Mouse (Mus musculus): ENCODE results near the gene Adamts17. TPM values are rescaled to one million over a fixed set of nuclear protein-coding genes. Genes with fewer than 3 reads are reported as not detected.
A peak's percentile ranks its signal among the peaks of the same experiment; 100 is the strongest.

Adamts17 gene
- polyA plus RNA-seq, 1 experiment: 4.5 TPM

- no peak for DNase-seq (ENCODE audit: low read depth)
- TF ChIP-seq POLR2A (IDR thresholded peaks at IDR 0.05; ENCODE audit: borderline replicate concordance, extremely low read depth, insufficient read depth, insufficient read length, poor library complexity, severe bottlenecking) (no peak), CTCF (IDR thresholded peaks at IDR 0.05; ENCODE audit: borderline replicate concordance, extremely low read depth, insufficient read depth, insufficient read length) (no peak)
Observed at GRCm38 (mm10) chr7:66891431-66891830, 51.9 kb downstream of the Adamts17 start.

- TF ChIP-seq POLR2A (IDR thresholded peaks at IDR 0.05; ENCODE audit: borderline replicate concordance, extremely low read depth, insufficient read depth, insufficient read length, poor library complexity, severe bottlenecking) (no peak), CTCF (IDR thresholded peaks at IDR 0.05; ENCODE audit: borderline replicate concordance, extremely low read depth, insufficient read depth, insufficient read length) (no peak)
- no peak for DNase-seq (ENCODE audit: low read depth)
Observed at GRCm38 (mm10) chr7:66892096-66892495, 52.6 kb downstream of the Adamts17 start.

DNA sequence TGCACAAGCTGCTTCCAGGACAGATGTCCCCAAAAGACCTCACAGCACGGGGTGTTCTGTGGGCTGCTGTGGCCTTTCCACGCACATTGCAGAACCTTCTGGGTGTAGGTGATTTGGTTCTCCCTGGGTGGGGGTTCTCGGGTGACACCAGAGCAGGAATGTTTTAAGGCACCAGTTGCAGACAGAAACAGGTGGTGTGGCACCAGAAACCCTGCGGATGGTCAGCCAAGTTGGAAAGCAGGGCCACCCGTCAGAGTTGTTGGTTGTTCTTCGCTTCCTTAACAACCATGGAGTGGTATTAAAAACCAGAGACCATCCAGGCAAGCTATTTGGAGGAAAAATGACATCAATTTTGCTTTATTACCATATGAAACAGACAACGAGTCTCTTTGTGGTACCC, 62.8 kb downstream of the Adamts17 start:
- TF ChIP-seq POLR2A (IDR thresholded peaks at IDR 0.05; ENCODE audit: borderline replicate concordance, extremely low read depth, insufficient read depth, insufficient read length, poor library complexity, severe bottlenecking): no peak
- TF ChIP-seq CTCF (IDR thresholded peaks at IDR 0.05; ENCODE audit: borderline replicate concordance, extremely low read depth, insufficient read depth, insufficient read length): no peak
- DNase-seq (ENCODE audit: low read depth): no peak

- no peak for TF ChIP-seq CTCF (IDR thresholded peaks at IDR 0.05; ENCODE audit: borderline replicate concordance, extremely low read depth, insufficient read depth, insufficient read length)
- TF ChIP-seq POLR2A (IDR thresholded peaks at IDR 0.05; ENCODE audit: borderline replicate concordance, extremely low read depth, insufficient read depth, insufficient read length, poor library complexity, severe bottlenecking): no peak
- peak; percentile 16 for DNase-seq (ENCODE audit: low read depth)
Observed at GRCm38 (mm10) chr7:66903014-66903413, 63.5 kb downstream of the Adamts17 start.

DNA sequence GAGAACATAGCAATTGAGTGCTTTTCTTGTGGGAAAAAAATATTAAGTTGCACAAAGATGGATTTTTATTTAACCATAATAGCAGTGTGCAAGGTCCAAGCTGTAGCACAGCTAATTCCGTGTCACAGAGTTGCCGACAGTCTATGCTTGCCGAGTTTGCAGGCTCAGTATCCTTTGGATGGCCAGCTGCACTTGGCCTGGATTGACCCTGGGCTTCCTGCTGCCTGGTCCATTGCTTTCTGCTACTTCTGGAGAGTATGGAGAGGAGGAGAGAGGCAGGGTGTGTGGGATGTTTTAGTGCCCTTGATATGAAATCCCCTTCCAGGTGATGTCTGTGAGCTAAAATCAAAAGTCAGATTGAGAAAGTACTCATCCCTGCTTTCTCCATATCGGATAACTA, 66.4 kb downstream of the Adamts17 start:
- TF ChIP-seq CTCF (IDR thresholded peaks at IDR 0.05; ENCODE audit: borderline replicate concordance, extremely low read depth, insufficient read depth, insufficient read length) (no peak), POLR2A (IDR thresholded peaks at IDR 0.05; ENCODE audit: borderline replicate concordance, extremely low read depth, insufficient read depth, insufficient read length, poor library complexity, severe bottlenecking) (no peak)
- DNase-seq (ENCODE audit: low read depth): no peak

- TF ChIP-seq CTCF (IDR thresholded peaks at IDR 0.05; ENCODE audit: borderline replicate concordance, extremely low read depth, insufficient read depth, insufficient read length) (no peak), POLR2A (IDR thresholded peaks at IDR 0.05; ENCODE audit: borderline replicate concordance, extremely low read depth, insufficient read depth, insufficient read length, poor library complexity, severe bottlenecking) (no peak)
- peak; percentile 35 for DNase-seq (ENCODE audit: low read depth)
Observed at GRCm38 (mm10) chr7:66912866-66913265, 73.3 kb downstream of the Adamts17 start.

GRCm38 (mm10) chr7:66923595-66923994, 84.1 kb downstream of the Adamts17 start:
- DNase-seq (ENCODE audit: low read depth): no peak

GRCm38 (mm10) chr7:66924104-66924503, 84.6 kb downstream of the Adamts17 start:
- TF ChIP-seq POLR2A (IDR thresholded peaks at IDR 0.05; ENCODE audit: borderline replicate concordance, extremely low read depth, insufficient read depth, insufficient read length, poor library complexity, severe bottlenecking) (no peak), CTCF (IDR thresholded peaks at IDR 0.05; ENCODE audit: borderline replicate concordance, extremely low read depth, insufficient read depth, insufficient read length) (no peak)
- no peak for DNase-seq (ENCODE audit: low read depth)

More at GRCm38 (mm10) chr7:66923595-66923994, 84.1 kb downstream of the Adamts17 start:
- TF ChIP-seq CTCF (IDR thresholded peaks at IDR 0.05; ENCODE audit: borderline replicate concordance, extremely low read depth, insufficient read depth, insufficient read length) (no peak), POLR2A (IDR thresholded peaks at IDR 0.05; ENCODE audit: borderline replicate concordance, extremely low read depth, insufficient read depth, insufficient read length, poor library complexity, severe bottlenecking) (no peak)

- DNase-seq (ENCODE audit: low read depth): no peak
- TF ChIP-seq POLR2A (IDR thresholded peaks at IDR 0.05; ENCODE audit: borderline replicate concordance, extremely low read depth, insufficient read depth, insufficient read length, poor library complexity, severe bottlenecking) (no peak), CTCF (IDR thresholded peaks at IDR 0.05; ENCODE audit: borderline replicate concordance, extremely low read depth, insufficient read depth, insufficient read length) (no peak)
Observed at GRCm38 (mm10) chr7:66929263-66929662, 89.7 kb downstream of the Adamts17 start.

GRCm38 (mm10) chr7:66931291-66931690, 91.8 kb downstream of the Adamts17 start:
- no peak for TF ChIP-seq POLR2A (IDR thresholded peaks at IDR 0.05; ENCODE audit: borderline replicate concordance, extremely low read depth, insufficient read depth, insufficient read length, poor library complexity, severe bottlenecking)
- TF ChIP-seq CTCF (IDR thresholded peaks at IDR 0.05; ENCODE audit: borderline replicate concordance, extremely low read depth, insufficient read depth, insufficient read length): no peak
- no peak for DNase-seq (ENCODE audit: low read depth)

GRCm38 (mm10) chr7:66933251-66933650, 93.7 kb downstream of the Adamts17 start:
- no peak for DNase-seq (ENCODE audit: low read depth)
- TF ChIP-seq CTCF (IDR thresholded peaks at IDR 0.05; ENCODE audit: borderline replicate concordance, extremely low read depth, insufficient read depth, insufficient read length): no peak
- no peak for TF ChIP-seq POLR2A (IDR thresholded peaks at IDR 0.05; ENCODE audit: borderline replicate concordance, extremely low read depth, insufficient read depth, insufficient read length, poor library complexity, severe bottlenecking)

GRCm38 (mm10) chr7:66934062-66934461, 94.5 kb downstream of the Adamts17 start:
- DNase-seq (ENCODE audit: low read depth): peak; percentile 86
- TF ChIP-seq CTCF (IDR thresholded peaks at IDR 0.05; ENCODE audit: borderline replicate concordance, extremely low read depth, insufficient read depth, insufficient read length): no peak

GRCm38 (mm10) chr7:66935041-66935440, 95.5 kb downstream of the Adamts17 start:
- TF ChIP-seq CTCF (IDR thresholded peaks at IDR 0.05; ENCODE audit: borderline replicate concordance, extremely low read depth, insufficient read depth, insufficient read length) (no peak), POLR2A (IDR thresholded peaks at IDR 0.05; ENCODE audit: borderline replicate concordance, extremely low read depth, insufficient read depth, insufficient read length, poor library complexity, severe bottlenecking) (no peak)
- DNase-seq (ENCODE audit: low read depth): no peak

Data from brain, embryonic 14.5 days (tissue).